Mouse (Mus musculus) small intestine, adult 2 months (tissue): Measurements from ENCODE around the gene Dnaaf3. TPM values are rescaled to one million over a fixed set of nuclear protein-coding genes. Genes with fewer than 3 reads are reported as not detected.
"Not testable (repeated sequence)": the region's sequence is repeated elsewhere in the genome, so short reads cannot be mapped to it uniquely, and the experiment has no call there.

Experiments
- H3K27ac ChIP-seq: fragments of 200-500 bp; 2 replicates; pipeline ENCODE4 v1.5.1; 2012; ENCODE audit warnings: low read depth, low read length, control low read depth, inconsistent platforms; ENCODE audit not compliant: insufficient read depth
- H3K27me3 ChIP-seq: fragments of 200-500 bp; 2 replicates; pipeline ENCODE4 v1.6.1; 2012; ENCODE audit warnings: mild to moderate bottlenecking, moderate library complexity, low read length, inconsistent platforms; ENCODE audit not compliant: control insufficient read depth, insufficient read depth
- H3K36me3 ChIP-seq: fragments of 200-500 bp; 2 replicates; pipeline ENCODE4 v1.6.1; 2012; ENCODE audit warnings: mild to moderate bottlenecking, low read length, control low read depth, inconsistent platforms; ENCODE audit not compliant: control insufficient read depth, insufficient read depth
- H3K4me1 ChIP-seq: fragments of 200-500 bp; 2 replicates; pipeline ENCODE4 v1.6.1; 2012; ENCODE audit warnings: low read length, inconsistent platforms, mixed read lengths; ENCODE audit not compliant: control insufficient read depth, insufficient read depth, insufficient read length
- H3K4me3 ChIP-seq: fragments of 200-500 bp; 2 replicates; pipeline ENCODE4 v1.5.1; 2012; ENCODE audit warnings: low read depth, mild to moderate bottlenecking, control low read depth, inconsistent platforms, low read length, moderate library complexity
- CTCF ChIP-seq: fragments of 200-500 bp; IDR thresholded peaks from 2 replicates; pipeline ENCODE4 v1.5.1; 2012; ENCODE audit warnings: low read depth, mild to moderate bottlenecking, control low read depth, inconsistent platforms, low read length, moderate library complexity, mixed read lengths; ENCODE audit not compliant: insufficient replicate concordance, insufficient read length; ENCODE audit errors: extremely low read depth
- POLR2A ChIP-seq: fragments of 200-500 bp; IDR thresholded peaks from 2 replicates; pipeline ENCODE4 v1.6.1; 2012; ENCODE audit warnings: low read depth, mild to moderate bottlenecking, control low read depth, inconsistent platforms, low read length, moderate library complexity
- WGBS: fragments of 180-500 bp; shearing (Covaris S2); methylation state at CpG from one replicate; pipeline ENCODE4 v1.1.7; 2018; 5-methylcytosine and 5-hydroxymethylcytosine counted together
- polyA plus RNA-seq: library from polyadenylated mRNA; depleted of rRNA; stranded (reverse); fragments of >200 nt; gene quantifications from 2 replicates; pipeline ENCODE4 v1.2.3, GENCODE M21; 2012; rRNA removed

Gene Dnaaf3
- polyA plus RNA-seq = 1.1 and 1.9 TPM in 2 replicates

DNA sequence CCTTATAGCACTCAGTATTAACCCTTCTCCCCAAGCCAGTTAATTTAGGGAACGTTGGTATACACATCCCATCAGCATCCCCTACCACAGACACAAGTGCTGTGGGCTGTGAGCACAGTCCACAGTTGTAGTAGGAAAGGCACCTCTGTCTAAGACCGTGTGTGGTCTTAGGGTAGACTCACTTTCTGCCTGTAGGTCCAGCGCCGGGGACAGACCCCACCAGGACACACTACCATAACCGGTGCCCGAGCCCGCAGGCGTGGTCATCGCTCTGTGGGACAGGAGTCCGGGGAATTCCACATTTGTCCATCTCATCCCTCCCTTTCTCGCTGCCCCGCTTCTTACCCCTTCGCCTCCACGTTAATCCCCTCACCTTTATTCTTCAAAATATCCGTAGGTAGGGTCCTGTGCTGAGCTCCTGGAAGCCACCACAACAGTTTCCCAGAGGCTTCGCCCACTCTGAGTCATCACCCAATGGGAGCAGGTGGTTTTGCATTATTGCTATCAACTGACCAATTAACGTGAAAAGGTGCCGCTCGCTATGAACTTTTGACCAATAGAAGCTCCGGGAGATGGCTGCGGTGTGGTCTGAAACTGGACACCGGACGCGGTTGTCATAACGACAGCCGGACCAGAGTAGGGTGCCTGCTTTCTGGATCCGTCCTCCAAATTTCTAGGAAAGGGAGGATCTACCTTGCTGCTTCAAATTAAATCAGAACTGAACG, at the start of gene Dnaaf3:
TSS of gene Dnaaf3 (minus strand) at position 449 of the 725 bp plus-strand sequence.
- TF ChIP-seq CTCF (no peak), POLR2A (no peak)
- 0 out of 2 replicates have a peak, but pooled peaks cover 2% of the 10 kb centered on the region for H3K27me3 ChIP-seq
- peaks cover 6% of the 10 kb centered on the region for H3K4me1 ChIP-seq
- H3K27ac ChIP-seq = no peak within 1 kb of the TSS
- H3K36me3 ChIP-seq = no peaks in the 10 kb centered on the region
- H3K4me3 ChIP-seq = peak within 1 kb of the TSS; percentile 53
- WGBS = 3% methylated on average over 28 of the region's 28 CpGs

DNA sequence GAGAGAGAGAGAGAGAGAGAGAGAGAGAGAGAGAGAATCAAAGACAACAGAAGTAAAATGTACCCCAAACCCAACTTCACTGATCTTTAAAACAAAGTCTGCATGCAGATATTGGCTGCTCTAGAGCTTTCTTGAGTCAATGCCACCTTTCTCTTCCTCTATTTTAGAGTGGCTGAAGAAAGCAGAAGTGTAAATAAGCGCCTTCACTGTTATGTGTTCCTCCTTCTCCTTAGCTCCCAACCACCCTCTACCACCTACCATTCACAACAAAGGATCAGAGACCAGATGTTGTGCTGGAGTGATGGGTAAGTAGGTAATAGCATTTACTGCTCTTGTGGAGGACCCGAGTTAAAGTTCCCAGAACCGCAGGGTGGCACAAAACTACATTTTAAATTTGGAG, 49.2 kb upstream of the Dnaaf3 start:
- not testable (repeated sequence) for H3K27ac ChIP-seq
- 81% methylated on average over 3 of the region's 3 CpGs for WGBS

DNA sequence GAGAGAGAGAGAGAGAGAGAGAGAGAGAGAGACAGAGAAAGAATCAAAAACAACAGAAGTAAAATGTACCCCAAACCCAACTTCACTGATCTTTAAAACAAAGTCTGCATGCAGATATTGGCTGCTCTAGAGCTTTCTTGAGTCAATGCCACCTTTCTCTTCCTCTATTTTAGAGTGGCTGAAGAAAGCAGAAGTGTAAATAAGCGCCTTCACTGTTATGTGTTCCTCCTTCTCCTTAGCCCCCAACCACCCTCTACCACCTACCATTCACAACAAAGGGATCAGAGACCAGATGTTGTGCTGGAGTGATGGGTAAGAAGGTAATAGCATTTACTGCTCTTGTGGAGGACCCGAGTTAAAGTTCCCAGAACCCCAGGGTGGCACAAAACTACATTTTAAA, 40.1 kb upstream of the Dnaaf3 start:
- not testable (repeated sequence) for H3K27me3 ChIP-seq
- WGBS = 71% methylated on average over 2 of the region's 2 CpGs

More for the DNA sequence above, 49.2 kb upstream of the Dnaaf3 start:
- not testable (repeated sequence) for H3K4me3 ChIP-seq, H3K36me3 ChIP-seq, H3K4me1 ChIP-seq, H3K27me3 ChIP-seq

DNA sequence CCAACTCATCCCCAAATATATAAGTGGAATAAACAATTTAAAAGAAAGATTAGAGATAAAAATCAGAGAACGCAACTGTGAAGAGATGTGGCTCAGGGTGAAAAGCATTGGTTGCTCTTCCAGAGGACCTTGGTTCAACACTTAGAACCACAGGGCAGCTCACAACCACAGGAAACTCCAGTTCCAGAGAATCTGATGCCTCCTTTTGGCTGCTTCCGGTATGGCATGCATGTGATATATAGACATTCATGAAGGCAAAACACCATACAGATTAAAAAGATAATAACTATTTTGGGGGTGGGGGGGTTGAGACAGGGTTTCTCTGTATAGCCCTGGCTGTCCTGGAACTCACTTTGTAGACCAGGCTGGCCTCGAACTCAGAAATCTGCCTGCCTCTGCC, 30.4 kb upstream of the Dnaaf3 start:
- TF ChIP-seq POLR2A (no peak), CTCF (no peak)
- H3K4me3 ChIP-seq = no peak overlapping the region
- 89% methylated on average over 3 of the region's 3 CpGs for WGBS
- H3K27me3 ChIP-seq = no peaks in the 10 kb centered on the region
- no peak overlapping the region for H3K27ac ChIP-seq
- H3K4me1 ChIP-seq = no peaks in the 10 kb centered on the region
- peaks cover 35% of the 10 kb centered on the region for H3K36me3 ChIP-seq

More for the DNA sequence above, 40.1 kb upstream of the Dnaaf3 start:
- not testable (repeated sequence) for H3K4me3 ChIP-seq, H3K27ac ChIP-seq, H3K4me1 ChIP-seq
- H3K36me3 ChIP-seq = peaks cover 23% of the 10 kb centered on the region

DNA sequence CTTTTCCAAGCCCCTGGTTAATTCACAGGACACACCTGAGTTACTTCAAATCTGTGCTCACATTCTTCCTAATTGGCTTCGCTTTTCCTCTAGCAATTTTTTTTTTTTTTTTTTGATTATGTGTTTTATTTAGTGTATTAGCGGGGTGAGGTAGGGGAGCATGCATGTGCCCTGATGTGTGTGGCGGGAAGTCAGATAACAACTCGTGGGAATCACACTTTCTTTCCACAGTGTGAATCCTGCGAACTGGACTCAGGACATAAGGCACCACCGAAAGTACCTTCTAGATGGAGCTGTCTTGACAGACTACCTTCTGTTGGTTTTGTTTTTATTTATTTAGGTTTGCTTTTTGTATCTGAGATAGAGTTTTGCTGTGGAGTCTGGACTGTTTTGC, 24.9 kb upstream of the Dnaaf3 start:
- Histone ChIP-seq H3K36me3 (peaks cover 35% of the 10 kb centered on the region), H3K27me3 (no peaks in the 10 kb centered on the region), H3K4me1 (no peaks in the 10 kb centered on the region), H3K27ac (no peak overlapping the region), H3K4me3 (no peak overlapping the region)
- WGBS = 60% methylated on average over 6 of the region's 6 CpGs
- TF ChIP-seq POLR2A (no peak), CTCF (no peak)

DNA sequence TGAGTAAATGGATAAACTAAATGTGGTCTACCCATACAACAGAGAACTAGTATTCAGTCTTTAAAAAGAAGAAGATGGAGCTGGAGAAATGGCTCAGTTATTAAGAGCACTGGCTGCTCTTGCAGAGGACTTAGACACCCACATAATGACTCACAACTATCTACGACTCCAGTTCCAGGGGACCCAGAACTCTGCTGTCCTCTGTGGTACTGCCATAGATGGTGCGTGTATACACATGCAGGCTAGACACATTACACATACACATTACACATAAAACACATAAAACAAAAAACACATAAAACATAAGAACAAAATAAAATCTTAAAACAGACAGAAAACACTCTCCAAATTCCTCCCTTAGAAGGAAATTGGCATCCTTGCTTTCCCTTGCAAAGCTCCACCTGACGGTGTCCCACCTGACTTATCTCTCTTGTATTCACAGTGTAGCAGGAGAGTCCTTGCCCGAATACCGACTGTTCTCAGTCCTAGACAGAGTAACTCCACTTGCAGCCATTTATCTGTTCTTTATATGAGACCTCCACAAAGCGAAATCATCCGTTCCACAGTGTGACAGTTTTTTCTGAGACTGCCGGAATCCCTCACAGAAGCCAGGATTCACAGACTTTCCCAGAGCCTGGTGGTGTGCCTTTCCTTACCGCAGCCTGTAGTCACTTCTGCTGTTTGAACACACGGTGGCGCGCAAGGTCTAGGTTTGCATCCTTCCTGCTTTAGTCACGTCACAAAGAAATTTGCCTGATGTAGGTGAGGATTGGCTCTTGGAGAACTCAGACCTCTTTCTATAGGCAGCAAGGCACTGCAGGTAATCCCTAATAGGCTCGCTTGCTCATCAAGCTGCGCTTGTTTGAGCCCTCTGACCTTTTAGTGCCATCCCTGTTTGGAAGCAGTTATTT, 24.3 kb upstream of the Dnaaf3 start:
- H3K27ac ChIP-seq = no peak overlapping the region
- no peaks in the 10 kb centered on the region for H3K27me3 ChIP-seq
- H3K4me3 ChIP-seq = no peak overlapping the region
- peaks cover 34% of the 10 kb centered on the region for H3K36me3 ChIP-seq
- 18% methylated on average over 15 of the region's 15 CpGs for WGBS
- H3K4me1 ChIP-seq = no peaks in the 10 kb centered on the region
- TF ChIP-seq CTCF (peak; percentile 86; the same call in 1 of the 2 replicates), POLR2A (no peak)

DNA sequence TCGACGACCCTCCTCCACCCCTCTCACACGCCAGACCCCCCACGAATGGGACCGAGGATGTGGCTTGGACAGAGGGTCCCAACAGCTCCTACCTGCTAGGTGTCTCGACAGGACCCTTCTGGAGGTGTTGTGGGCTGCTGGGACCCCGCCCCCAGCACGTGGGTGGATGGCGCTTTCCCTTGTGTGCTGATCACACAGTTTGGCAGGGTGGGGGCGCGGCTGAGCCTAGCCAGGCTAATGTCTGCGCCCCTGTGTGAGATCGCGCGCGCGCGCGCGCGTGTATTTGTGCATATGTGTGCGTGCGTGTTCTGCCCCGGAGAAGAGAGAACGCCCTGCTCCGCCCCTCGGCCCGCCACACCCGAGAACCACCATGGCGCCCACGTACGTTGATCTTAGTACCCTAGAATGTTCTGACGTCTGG, 15.0 kb upstream of the Dnaaf3 start, which contains the start of gene Syt5:
TSS of gene Syt5 (minus strand) at position 321 of the 421 bp plus-strand sequence.
- H3K27ac ChIP-seq = no peak within 1 kb of the TSS
- WGBS = 2% methylated on average over 33 of the region's 33 CpGs
- H3K4me1 ChIP-seq = peaks cover 4% of the 10 kb centered on the region
- TF ChIP-seq POLR2A = no peak
- TF ChIP-seq CTCF = no peak
- peaks cover 14% of the 10 kb centered on the region for H3K36me3 ChIP-seq
- no peaks in the 10 kb centered on the region for H3K27me3 ChIP-seq
- peak within 1 kb of the TSS; percentile 29 for H3K4me3 ChIP-seq
